Mouse (Mus musculus) cerebellum, postnatal 10 days (tissue): ENCODE data around the gene Lhfpl2.

ENCODE experiments used
- DNase-seq, 2 experiments: peaks; one replicate each; pipeline ENCODE4 v3.0.0; 2021; ENCODE audit warnings: mixed read lengths in 2 of 2

The Lhfpl2 gene

GRCm38 (mm10) chr13:94066626-94067275 is 9.2 kb downstream of the Lhfpl2 start:
- no peak for DNase-seq

- no peak for DNase-seq
Observed at GRCm38 (mm10) chr13:94068308-94068707, 10.7 kb downstream of the Lhfpl2 start.

GRCm38 (mm10) chr13:94069421-94070307 is 12.1 kb downstream of the Lhfpl2 start:
- no peak for DNase-seq

GRCm38 (mm10) chr13:94070308-94070619 is 12.7 kb downstream of the Lhfpl2 start:
- peak in 1 of 2 experiments; percentile 36 for DNase-seq

DNA sequence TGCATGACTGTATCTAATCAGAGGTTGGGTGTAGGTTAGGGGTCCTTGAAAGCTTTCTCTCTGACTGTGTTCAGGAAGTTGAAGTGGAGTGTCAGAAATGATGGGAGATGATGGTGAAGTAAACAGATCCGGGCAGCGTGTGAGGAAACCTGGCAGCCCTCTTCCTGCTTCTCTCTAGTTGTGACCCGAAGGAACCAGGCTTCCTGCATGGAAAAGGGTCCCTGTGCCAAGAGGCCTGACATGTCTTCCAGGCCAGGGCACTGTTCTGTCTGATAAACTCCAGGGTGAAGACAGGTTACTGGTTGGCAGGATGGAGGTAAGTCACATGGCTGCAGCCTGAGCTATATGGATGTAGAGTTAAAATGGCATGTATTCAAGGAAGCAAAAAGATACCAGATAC is 13.3 kb downstream of the Lhfpl2 start:
- DNase-seq, result peak in 1 of 2 experiments; percentile 31

GRCm38 (mm10) chr13:94073046-94073715 is 15.6 kb downstream of the Lhfpl2 start:
- DNase-seq, result no peak

DNA sequence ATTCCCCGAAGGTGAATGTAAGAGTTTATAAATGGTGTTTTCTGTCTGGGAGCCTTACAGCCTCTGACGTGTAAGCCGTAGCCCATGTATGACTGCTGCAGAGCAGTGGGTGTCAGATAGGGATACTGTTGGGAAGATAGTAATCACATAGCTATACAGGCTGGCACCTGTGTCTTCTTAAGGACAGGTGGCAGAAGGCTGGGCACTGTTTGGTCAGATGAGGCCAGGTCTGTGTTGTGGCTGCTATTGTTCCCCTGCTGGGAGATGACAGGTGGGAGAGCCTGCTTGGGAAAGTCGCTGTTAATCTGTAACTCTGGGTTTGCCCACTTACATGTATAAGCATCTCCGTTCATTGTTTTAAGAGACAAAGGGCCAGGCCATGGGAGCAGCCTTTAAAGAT is 16.1 kb downstream of the Lhfpl2 start:
- peak; percentile 50 to 64 for DNase-seq

DNA sequence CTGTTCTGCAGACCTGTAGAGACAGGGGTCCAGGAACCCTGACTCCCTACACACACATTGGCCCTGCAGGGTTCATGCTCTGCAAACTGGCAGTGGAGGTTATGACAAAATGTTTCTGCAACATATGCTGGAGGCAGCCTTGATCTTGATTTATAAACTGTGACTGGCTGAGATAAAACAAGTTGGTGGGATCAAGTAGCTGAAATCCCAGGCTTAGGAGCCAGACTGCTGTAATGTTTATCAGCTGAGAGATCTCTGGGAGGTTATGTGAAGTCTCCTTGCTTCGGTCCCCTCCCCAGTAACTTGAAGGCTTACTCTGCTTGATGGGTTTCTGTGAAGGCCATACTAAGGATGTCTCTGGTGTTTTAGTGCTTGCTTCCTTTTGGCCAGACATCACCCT is 17.6 kb downstream of the Lhfpl2 start:
- DNase-seq, result no peak

DNA sequence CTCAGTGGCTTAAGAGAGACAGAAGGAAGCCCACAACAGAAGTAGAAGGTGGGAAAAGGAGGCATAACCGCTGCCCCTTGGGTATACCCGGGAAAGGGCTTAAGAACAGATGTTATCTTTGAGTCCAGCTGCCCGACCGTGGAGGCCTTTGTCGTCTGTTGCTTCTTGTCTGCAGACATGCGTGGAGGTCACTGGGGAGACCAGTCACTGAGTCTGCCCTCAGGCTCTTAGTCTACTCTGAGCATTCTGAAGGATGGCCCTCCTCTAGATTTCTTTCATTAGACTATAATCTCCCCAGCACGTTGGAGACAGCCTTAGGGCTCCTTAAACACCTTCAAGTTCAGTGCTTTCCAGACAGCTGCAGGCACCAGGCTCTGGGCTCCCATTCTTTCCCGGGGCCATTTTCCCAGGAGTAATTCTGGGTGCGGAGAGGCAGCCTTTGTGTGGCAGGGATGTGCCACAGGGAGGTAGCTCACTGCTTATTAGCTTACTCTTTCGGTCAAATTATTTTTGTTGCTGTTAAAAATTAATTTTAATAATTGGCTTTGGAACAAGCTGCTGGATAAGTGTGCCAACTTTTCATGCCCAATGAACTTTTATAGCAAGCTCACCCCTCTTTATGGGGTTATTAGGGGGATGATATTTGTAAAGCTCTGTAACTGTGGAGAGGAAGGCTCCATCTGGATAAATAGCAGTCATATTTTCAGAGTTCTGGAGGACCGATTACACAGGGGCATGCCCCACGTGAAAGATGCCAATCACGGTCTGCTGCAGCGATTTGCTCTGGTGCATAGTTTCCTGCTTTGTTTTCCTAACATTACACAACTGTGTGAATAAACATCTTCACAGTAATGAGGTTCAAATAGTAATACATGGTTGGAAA is 19.8 kb downstream of the Lhfpl2 start:
- DNase-seq, result no peak

- no peak for DNase-seq
Observed at GRCm38 (mm10) chr13:94083196-94083595, 25.6 kb downstream of the Lhfpl2 start.

- no peak for DNase-seq
Observed at GRCm38 (mm10) chr13:94084220-94085126, 26.9 kb downstream of the Lhfpl2 start.

GRCm38 (mm10) chr13:94086090-94086808 is 28.7 kb downstream of the Lhfpl2 start:
- no peak for DNase-seq

- DNase-seq, result no peak
Observed at GRCm38 (mm10) chr13:94087061-94087460, 29.5 kb downstream of the Lhfpl2 start.

GRCm38 (mm10) chr13:94088788-94089187 is 31.2 kb downstream of the Lhfpl2 start:
- no peak for DNase-seq

DNA sequence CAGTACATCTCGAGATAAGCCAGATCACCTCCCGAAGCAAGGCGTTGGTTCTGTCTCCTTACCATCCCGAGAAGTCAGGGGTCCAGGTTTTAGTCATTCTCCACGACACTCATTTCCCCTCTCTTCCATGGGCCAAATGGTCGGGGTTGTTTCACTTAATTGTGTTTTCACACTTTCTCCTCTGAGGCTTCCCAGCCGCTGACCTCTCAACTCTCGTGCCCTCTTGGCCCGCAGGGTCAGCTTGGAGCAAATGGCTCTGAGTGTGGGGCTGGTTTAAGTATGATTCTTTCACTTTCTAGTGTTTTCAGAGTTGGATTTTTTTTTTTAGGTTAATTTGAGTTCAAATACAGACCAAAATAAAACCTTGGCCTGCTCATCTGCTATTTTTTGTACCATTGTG is 31.7 kb downstream of the Lhfpl2 start:
- DNase-seq, result no peak

DNA sequence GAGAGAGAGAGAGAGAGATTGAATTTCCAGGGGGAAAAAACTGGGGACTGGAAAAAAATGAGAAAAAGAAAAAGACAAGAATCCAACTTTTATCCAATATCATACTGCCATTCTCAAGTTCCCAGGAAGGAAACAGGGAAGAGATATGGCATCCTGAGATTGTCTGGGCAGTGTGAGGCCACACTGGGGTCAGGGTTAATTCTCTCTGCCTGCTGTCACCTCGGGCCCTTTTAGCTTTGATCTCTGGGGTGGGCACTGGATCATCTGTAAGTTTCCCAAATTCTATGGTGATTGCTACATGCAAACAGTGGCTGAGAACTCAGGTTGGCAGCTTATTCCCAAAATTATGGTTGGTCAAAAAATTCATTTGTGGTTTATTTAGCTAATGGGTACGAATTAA is 33.8 kb downstream of the Lhfpl2 start:
- DNase-seq, result no peak

DNA sequence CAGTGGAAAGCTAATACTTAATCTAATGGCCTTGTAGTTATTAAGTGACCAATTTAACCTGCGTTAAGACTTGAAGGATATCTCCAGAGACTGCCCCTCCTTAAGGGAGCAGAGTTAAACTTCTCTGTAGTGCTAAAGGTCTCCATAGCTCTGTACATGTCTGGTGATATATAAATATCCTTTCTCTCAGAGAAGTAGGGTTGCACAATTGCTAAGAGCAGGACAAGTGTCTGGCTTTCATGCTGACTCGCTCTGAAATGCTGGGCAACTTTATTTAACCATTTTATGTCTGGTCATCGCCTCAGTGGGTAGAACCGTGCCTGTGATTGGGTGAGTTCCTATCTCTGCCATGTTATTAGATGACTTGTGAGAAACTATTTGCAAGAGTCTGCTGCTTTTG is 36.6 kb downstream of the Lhfpl2 start:
- no peak for DNase-seq

- DNase-seq, result no peak
Observed at GRCm38 (mm10) chr13:94094625-94095024, 37.0 kb downstream of the Lhfpl2 start.

DNA sequence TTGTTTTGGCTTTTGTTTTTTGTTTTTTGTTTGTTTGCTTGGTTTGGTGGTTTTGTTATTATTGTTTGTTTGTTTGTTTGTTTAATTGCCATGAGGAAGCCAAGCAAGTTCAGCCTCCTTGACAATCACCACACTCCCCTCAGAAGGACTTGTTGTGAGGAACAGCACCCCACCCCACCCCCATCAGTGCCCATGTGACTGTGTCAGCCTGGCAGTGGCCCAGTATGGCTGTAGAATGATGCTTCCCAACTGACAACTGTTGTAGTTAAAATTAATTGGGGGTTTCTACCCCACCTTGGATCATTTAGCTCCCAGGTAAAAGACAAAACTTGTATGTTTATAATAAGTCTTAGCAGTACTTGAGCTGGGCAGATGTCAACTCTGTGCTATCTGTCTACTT is 37.6 kb downstream of the Lhfpl2 start:
- DNase-seq, result no peak

DNA sequence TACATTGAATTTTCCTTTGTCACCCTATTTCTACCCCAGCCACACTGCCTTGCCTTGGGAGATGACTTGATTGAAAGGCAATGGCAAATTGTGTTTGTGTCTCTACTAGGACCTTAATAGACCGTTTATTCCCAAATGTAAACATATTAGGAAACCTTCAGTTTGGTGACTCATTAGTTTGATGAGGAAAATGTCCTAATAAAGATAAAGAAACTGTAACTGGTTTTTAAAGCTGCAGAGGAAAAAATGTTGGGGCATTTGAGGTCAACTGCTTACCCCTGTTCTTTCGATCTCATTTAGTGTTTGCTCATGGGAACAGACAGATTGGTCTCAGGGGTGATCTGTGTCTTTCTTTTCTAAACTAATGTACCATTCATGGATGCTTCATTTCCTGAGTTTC is 40.1 kb downstream of the Lhfpl2 start:
- no peak for DNase-seq
